Mouse (Mus musculus) intestine, embryonic 14.5 days (tissue): Measurements from ENCODE around the gene Gm9733. TPM values are rescaled to one million over a fixed set of nuclear protein-coding genes. Genes with fewer than 3 reads are reported as not detected.

Experiments
- ATAC-seq: fragments of 200-750 bp; cut with Nextera tagmentation; replicated peaks from 2 replicates; pipeline ENCODE4 v1.8.0; 2017; ENCODE audit warnings: low read depth, moderate number of reproducible peaks, moderate TSS enrichment, moderate library complexity; ENCODE audit not compliant: low FRiP score, low TSS enrichment
- DNase-seq: peaks from one replicate; pipeline ENCODE4 v3.0.0-alpha.2; 2018; ENCODE audit warnings: low spot score
- H3K27ac ChIP-seq: fragments of 300-500 bp; sonication (generic); 2 replicates; pipeline ENCODE4 v1.5.1; 2014; ENCODE audit warnings: low read depth, mild to moderate bottlenecking, control low read depth
- H3K27me3 ChIP-seq: fragments of 300-500 bp; sonication (generic); replicated peaks from 2 replicates; pipeline ENCODE4 v1.6.1; 2014; ENCODE audit warnings: low read length, control low read depth; ENCODE audit not compliant: control insufficient read depth, insufficient read depth
- H3K36me3 ChIP-seq: fragments of 300-500 bp; sonication (generic); 2 replicates; pipeline ENCODE4 v1.6.1; 2014; ENCODE audit warnings: low read length, control low read depth; ENCODE audit not compliant: control insufficient read depth, insufficient read depth
- H3K4me1 ChIP-seq: fragments of 300-500 bp; sonication (generic); replicated peaks from 2 replicates; pipeline ENCODE4 v1.6.1; 2014; ENCODE audit warnings: low read length, control low read depth, mixed read lengths; ENCODE audit not compliant: control insufficient read depth, insufficient read depth
- H3K4me2 ChIP-seq: fragments of 300-500 bp; sonication (generic); 2 replicates; pipeline ENCODE4 v1.6.1; 2014; ENCODE audit warnings: low read length
- H3K4me3 ChIP-seq: fragments of 300-500 bp; sonication (generic); 2 replicates; pipeline ENCODE4 v1.5.1; 2014; ENCODE audit warnings: low read depth, low read length, control low read depth, mixed read lengths
- H3K9ac ChIP-seq: fragments of 300-500 bp; sonication (generic); 2 replicates; pipeline ENCODE4 v1.6.1; 2014; ENCODE audit warnings: mild to moderate bottlenecking, low read length
- H3K9me3 ChIP-seq: fragments of 300-500 bp; sonication (generic); 2 replicates; pipeline ENCODE4 v1.6.1; 2016; ENCODE audit warnings: low read length, control low read depth; ENCODE audit not compliant: control insufficient read depth
- WGBS: fragments of 180-500 bp; shearing (Covaris S2); extraction: QIAGEN DNeasy Blood & Tissue Kit; methylation state at CpG from one replicate; pipeline ENCODE4 v1.1.7; 2014; 5-methylcytosine and 5-hydroxymethylcytosine counted together
- polyA plus RNA-seq: library from polyadenylated mRNA; unstranded; fragments of >200 nt; fragmentation: Nextera tagmentation; extraction: Ambion mirVana; gene quantifications from 2 replicates; pipeline ENCODE4 v1.2.1, GENCODE M21; 2014

The Gm9733 gene
- polyA plus RNA-seq, 1 experiment from 2014 or later, result not detected

- ATAC-seq (no peak), DNase-seq (no peak)
- Histone ChIP-seq H3K4me2 (no peak overlapping the region), H3K27me3 (no peaks in the 10 kb centered on the region), H3K4me3 (no peak overlapping the region), H3K36me3 (no peaks in the 10 kb centered on the region), H3K27ac (no peak overlapping the region), H3K9me3 (no peaks in the 10 kb centered on the region), H3K9ac (no peak overlapping the region), H3K4me1 (no peaks in the 10 kb centered on the region)
- WGBS, result 86% methylated on average over 5 of the region's 5 CpGs
Observed at GRCm38 (mm10) chr3:15275899-15276526, 56.1 kb downstream of the Gm9733 start.

- 5% methylated on average over 3 of the region's 3 CpGs for WGBS
- Histone ChIP-seq H3K9ac (no peak overlapping the region), H3K27ac (no peak overlapping the region), H3K4me3 (no peak overlapping the region), H3K27me3 (no peaks in the 10 kb centered on the region), H3K4me1 (no peaks in the 10 kb centered on the region), H3K4me2 (no peak overlapping the region), H3K36me3 (no peaks in the 10 kb centered on the region), H3K9me3 (no peaks in the 10 kb centered on the region)
- ATAC-seq (no peak), DNase-seq (no peak)
Observed at GRCm38 (mm10) chr3:15264450-15264849, 67.7 kb downstream of the Gm9733 start.

GRCm38 (mm10) chr3:15255726-15256125, 76.4 kb downstream of the Gm9733 start:
- Histone ChIP-seq H3K36me3 (no peaks in the 10 kb centered on the region), H3K27ac (no peak overlapping the region), H3K27me3 (no peaks in the 10 kb centered on the region), H3K4me2 (no peak overlapping the region), H3K9ac (no peak overlapping the region), H3K4me1 (no peaks in the 10 kb centered on the region), H3K9me3 (no peaks in the 10 kb centered on the region), H3K4me3 (no peak overlapping the region)
- 76% methylated on average over 6 of the region's 6 CpGs for WGBS
- ATAC-seq (no peak), DNase-seq (no peak)

Other genes with a start within 250 kb of the Gm9733 start
- gene Sirpb1a, start 94.2 kb upstream of the Gm9733 start, polyA plus RNA-seq, result not detected in 2 replicates
- gene Sirpb1b, start 242.8 kb upstream of the Gm9733 start, polyA plus RNA-seq, result 0.30 TPM in 1 of 2 replicates, not detected in the other